Mouse (Mus musculus) small intestine, adult 2 months (tissue): ENCODE results near the gene Tmpo.

Experiments used
- CTCF ChIP-seq: fragments of 200-500 bp; IDR thresholded peaks from 2 replicates; pipeline ENCODE4 v1.5.1; 2012; ENCODE audit warnings: low read depth, mild to moderate bottlenecking, control low read depth, inconsistent platforms, low read length, moderate library complexity, mixed read lengths; ENCODE audit not compliant: insufficient replicate concordance, insufficient read length; ENCODE audit errors: extremely low read depth
- POLR2A ChIP-seq: fragments of 200-500 bp; IDR thresholded peaks from 2 replicates; pipeline ENCODE4 v1.6.1; 2012; ENCODE audit warnings: low read depth, mild to moderate bottlenecking, control low read depth, inconsistent platforms, low read length, moderate library complexity

- no peak for TF ChIP-seq POLR2A
- no peak for TF ChIP-seq CTCF
Observed at GRCm38 (mm10) chr10:91180301-91180700, 814 bp downstream of the Tmpo start.
